Mouse (Mus musculus) brain, embryonic 14.5 days (tissue): ENCODE data around the gene Fshr. TPM values are rescaled to one million over a fixed set of nuclear protein-coding genes. Genes with fewer than 3 reads are reported as not detected.

Experiments
- DNase-seq: peaks from one replicate; pipeline ENCODE4 v3.0.0-alpha.2; 2011; ENCODE audit warnings: low read depth
- CTCF ChIP-seq: fragments of 200-500 bp; IDR thresholded peaks from 2 replicates; pipeline ENCODE4 v1.5.1; 2012; ENCODE audit warnings: inconsistent platforms, mild to moderate bottlenecking, moderate library complexity, borderline replicate concordance; ENCODE audit not compliant: insufficient read depth, insufficient read length; ENCODE audit errors: extremely low read depth
- POLR2A ChIP-seq: fragments of 200-500 bp; IDR thresholded peaks from 2 replicates; pipeline ENCODE4 v1.6.1; 2012; ENCODE audit warnings: mild to moderate bottlenecking, inconsistent platforms, borderline replicate concordance; ENCODE audit not compliant: poor library complexity, insufficient read depth, insufficient read length, severe bottlenecking; ENCODE audit errors: extremely low read depth
- polyA plus RNA-seq: library from polyadenylated mRNA; depleted of rRNA; stranded (reverse); fragments of >200 nt; gene quantifications from 2 replicates; pipeline ENCODE4 v1.2.3, GENCODE M21; 2012

The Fshr gene
- polyA plus RNA-seq, 1 experiment = not detected

DNA sequence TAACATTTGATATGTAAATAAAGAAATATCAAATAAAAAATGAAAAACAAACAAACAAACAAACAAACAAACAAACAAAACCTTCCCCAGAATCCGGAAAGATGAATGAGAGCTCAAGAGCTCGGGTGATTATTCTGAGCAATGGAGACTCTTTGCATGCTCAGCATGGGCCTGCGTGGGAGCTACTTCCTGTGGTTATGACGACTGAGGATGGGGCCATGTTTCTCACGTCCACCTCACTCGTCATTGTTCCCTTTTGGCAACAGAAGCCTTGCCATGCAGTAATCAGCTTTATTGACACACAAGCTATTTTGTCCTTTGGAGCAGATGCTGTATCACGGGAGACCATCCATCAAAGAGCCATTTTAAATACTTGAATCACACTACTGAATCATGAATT, 191.8 kb downstream of the Fshr start:
- TF ChIP-seq CTCF (no peak), POLR2A (no peak)
- peak; percentile 26 for DNase-seq

DNA sequence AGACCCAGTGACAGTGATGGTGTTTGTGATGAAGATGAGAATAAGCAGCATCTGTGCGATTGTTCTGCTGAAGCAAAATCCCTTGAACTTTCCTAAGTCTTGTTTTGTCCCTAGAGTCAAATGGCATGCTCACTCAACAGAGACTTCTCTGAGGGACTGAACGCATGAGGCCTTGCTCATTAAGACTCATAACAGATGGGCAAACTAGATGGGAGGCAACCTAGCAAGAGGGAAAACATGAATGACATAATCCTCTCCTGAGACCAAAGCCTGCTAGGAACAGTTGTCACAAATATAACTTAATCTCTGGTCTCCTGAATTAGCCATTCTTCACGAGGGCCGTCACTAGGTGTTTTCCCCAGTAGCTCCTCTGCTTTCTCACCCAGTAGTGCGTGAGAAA, 194.5 kb downstream of the Fshr start:
- no peak for DNase-seq
- TF ChIP-seq CTCF (no peak), POLR2A (no peak)

DNA sequence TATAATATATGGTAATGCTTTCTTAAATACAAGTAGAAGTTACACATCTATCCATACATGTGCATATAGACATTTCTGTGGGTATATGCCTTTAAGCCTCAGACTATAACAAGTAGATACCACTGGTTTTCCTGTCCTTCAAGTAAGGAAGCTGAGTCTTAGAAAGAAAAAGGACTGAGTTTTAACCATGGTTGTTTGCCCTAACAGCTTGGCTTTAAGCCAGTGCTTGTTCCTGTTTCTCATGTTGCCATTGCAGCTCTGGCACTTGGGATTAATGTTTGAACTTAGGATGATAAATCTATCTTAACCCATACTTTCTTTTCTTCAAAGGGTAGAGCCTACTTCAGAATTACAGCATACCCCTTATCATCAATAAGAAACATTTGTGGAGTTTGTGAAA, 200.6 kb downstream of the Fshr start:
- TF ChIP-seq CTCF = no peak
- DNase-seq = no peak

DNA sequence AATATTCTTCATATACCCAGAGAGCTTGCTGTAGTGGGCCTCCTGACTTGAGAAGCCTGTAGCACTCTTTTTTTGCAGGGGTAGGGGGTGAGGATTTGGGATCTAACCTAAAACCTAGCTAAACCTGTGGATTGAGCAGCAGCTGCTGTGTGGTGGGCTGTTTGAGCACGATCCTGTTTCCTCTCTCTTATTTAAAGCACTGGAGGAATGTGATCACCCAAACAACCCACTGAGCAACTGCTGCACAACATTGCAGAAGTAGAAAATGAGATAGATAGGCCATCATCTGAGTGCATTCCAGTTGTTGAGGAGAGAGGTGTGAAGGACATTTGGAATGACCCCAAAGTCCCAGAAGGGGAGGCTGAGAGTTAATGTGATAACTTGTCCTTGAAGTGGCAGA, 202.2 kb downstream of the Fshr start:
- no peak for TF ChIP-seq CTCF
- TF ChIP-seq POLR2A = no peak
- no peak for DNase-seq

DNA sequence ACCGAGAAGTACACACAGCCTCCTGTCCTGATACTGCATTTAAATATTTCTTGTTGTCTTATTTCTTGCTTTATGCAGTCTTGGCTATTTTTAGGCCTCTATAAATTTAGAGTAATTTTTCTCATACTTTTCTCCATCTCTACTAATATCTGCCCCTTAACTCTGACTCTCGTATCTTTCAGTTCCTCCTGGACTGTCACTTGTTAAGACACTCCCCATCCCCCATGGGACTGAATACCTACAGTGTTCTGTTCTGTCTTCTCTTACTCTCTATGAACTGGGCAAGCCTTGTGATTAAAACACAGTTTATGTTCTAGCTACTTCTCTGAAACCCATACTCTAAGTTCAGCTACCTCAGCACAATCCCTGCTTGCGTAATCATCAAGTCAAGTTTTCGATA, 209.2 kb downstream of the Fshr start:
- TF ChIP-seq CTCF (no peak), POLR2A (no peak)
- DNase-seq = no peak

DNA sequence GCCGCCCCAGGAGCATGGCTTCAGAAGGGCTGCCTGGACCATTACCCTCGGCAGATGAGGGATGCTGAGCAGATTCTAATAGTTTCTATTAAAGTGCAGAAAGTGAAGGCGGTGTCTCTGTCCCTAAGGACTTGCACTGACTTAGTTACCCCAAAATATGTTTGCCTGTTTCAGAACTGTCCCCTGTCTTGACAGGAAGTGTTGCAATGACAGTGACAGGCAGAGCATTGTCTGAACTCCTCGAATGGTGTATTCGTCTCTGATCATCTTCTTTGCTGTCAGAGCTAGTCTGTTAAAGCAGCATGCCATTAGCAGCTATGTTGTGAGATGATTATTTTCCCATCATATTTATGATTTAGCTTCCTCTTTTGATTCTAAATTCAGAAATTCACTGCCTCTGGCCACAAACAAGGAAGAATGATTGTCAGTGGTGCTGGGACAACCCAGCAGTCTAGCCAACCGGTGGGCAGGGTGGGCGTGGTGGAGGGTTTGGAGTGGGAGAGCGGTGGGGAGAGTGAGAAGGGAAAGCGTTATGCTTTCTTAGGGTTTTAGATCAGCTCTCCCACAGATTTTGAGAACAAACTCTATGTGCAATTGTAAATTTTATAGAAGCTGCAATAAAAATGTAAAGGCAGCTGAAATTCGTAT, 219.6 kb downstream of the Fshr start:
- no peak for DNase-seq
- TF ChIP-seq POLR2A (no peak), CTCF (no peak)

DNA sequence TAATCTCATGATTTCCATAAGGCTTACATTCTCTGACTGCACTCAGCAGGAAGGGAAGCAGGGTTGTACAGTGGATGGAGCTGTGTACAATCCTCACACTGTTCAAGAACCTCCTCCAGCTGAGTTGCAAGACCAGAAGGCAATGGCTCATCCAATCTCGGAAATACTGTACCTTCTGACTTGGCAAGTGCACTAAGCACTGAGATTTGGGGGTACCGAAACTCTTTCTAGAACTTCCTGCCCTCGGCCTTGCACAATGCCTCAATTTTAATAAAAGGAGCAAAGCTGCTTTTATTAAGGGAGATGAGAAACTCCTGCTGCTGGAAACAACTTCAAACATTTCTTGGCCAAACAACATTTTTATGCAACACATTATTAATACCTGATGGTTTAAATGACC, 225.9 kb downstream of the Fshr start:
- no peak for DNase-seq
- no peak for TF ChIP-seq CTCF
- TF ChIP-seq POLR2A = no peak

DNA sequence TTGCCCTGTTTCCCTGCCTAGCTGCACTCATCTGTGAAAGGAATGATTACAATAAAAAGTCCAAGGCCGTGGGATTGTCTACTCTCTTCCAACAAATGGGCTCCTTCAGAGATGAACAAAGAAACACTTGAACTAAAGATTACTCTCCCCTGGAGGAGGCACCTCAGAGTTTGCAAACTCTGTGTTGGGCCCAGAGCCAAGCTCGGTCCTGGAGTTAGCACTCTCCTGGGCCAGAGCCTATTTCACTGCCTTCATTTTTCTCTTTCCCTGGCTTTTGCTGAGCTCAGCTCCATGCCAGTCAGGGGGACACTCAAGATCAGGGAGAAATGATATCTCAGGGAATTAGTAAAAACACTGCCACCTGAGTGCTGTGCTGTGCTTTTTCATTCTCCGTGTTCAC, 234.4 kb downstream of the Fshr start:
- TF ChIP-seq CTCF (no peak), POLR2A (no peak)

DNA sequence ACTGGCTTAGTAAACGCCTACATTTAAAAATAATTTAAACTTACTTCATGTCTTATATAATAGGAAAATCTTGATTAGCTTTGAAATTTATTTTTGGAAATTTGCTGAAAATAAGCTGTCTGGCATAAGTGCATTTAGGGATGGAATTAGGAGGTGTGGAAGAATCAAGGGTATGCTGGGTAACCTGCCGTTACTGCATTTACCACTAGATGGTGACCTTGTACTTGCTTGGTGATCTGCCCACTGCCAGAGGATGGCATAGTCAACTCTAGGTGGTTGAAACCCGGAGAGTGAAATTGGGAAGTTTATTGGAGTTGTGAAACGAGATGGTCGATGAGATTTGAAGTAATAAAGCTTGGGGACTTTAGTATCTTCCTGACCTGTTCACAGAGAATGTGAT, 246.5 kb downstream of the Fshr start:
- TF ChIP-seq CTCF (peak; percentile 84; the same call in 1 of the 2 replicates), POLR2A (no peak)
- peak; percentile 72 for DNase-seq

More for the DNA sequence above, 234.4 kb downstream of the Fshr start:
- peak; percentile 25 for DNase-seq

DNA sequence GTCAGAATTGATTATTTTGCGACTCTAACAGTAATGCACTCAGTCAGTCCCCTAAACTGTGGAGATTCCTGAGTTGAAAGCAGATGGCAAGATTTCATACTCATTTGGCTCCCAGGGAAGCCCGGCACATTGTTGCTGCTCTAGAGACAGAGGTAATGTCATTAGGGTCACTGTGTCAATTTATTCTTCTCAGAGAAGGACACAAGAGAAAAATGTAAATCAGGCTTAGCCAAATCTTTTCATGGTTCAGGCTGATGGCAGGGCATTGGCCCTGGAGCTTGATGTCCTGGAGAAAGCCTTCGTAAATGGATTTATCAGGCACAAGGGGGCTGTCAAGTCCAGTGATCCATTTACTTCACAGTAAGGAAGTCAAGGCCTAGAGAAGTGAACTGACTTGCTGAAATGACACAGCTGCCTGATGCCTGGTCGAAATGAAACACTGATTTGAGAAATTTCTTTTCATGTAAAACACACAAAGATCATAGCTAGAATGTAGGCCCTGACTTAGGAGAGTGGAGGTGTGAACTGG, 262.3 kb downstream of the Fshr start:
- DNase-seq = peak; percentile 84
- TF ChIP-seq POLR2A = no peak
- peak; percentile 16; the same call in 1 of the 2 replicates for TF ChIP-seq CTCF

DNA sequence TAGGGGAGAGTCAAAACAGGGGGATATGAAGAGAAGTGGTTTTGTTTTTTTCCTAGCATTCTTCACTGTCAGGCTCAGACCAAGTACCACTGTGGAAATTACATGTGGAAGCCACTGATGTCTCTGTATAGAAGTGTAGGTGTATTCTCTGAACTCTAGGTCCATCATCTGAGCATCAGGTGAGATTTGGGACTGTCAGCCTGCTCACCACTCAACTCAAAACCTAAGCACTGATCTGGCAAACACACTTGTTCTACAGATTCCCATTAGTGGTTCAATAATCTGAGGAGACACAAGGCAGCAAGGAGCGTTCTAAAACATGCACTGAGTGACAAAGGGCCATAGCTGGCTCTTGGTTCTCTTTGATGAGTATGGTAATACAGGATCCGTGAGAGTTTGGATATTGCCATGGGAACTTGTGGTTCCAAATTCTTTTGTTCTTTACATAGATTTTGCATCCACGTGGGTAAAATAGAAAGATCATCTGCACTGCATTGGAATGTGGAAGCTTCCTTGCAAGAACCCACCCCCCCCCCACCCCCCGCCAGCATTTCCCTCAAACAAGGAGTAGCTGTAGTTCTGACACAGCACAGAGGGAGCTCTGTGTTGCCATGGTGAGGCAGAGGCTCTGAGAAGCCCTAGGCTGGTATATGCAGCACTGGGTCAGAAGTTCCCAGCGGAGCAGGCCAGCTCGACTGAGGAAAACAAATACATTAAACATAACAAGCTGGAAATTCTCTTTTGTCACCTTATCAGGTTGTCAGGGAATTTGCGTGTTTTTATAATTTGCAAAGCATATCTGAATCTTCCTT, 262.9 kb downstream of the Fshr start:
- TF ChIP-seq CTCF (no peak), POLR2A (no peak)
- peak; percentile 93 for DNase-seq
